Mouse (Mus musculus) layer of hippocampus, adult 2 months (tissue): ENCODE results near the gene B3gnt9. TPM values are rescaled to one million over a fixed set of nuclear protein-coding genes. Genes with fewer than 3 reads are reported as not detected.
A peak's percentile ranks its signal among the peaks of the same experiment; 100 is the strongest.

Experiments used
- DNase-seq, 2 experiments: peaks; one replicate each; pipeline ENCODE4 v3.0.0; 2022; ENCODE audit warnings: low spot score in 2 of 2
- H3K27ac ChIP-seq: fragments of 200-600 bp; 2 replicates; pipeline ENCODE4 v1.8.1; 2022
- H3K4me3 ChIP-seq: fragments of 200-600 bp; 2 replicates; pipeline ENCODE4 v1.8.1; 2022; ENCODE audit warnings: mild to moderate bottlenecking
- CTCF ChIP-seq: fragments of 200-600 bp; conservative IDR thresholded peaks from 2 replicates; pipeline ENCODE4 v1.8.1; 2022; ENCODE audit warnings: antibody characterized with exemption, mild to moderate bottlenecking, moderate library complexity
- total RNA-seq, 2 experiments: library from RNA; stranded (reverse); gene quantifications; 2 replicates each; pipeline ENCODE4 v1.2.3; 2021

B3gnt9 gene
- total RNA-seq, 2 experiments from 2014 or later: 2.9 TPM

DNA sequence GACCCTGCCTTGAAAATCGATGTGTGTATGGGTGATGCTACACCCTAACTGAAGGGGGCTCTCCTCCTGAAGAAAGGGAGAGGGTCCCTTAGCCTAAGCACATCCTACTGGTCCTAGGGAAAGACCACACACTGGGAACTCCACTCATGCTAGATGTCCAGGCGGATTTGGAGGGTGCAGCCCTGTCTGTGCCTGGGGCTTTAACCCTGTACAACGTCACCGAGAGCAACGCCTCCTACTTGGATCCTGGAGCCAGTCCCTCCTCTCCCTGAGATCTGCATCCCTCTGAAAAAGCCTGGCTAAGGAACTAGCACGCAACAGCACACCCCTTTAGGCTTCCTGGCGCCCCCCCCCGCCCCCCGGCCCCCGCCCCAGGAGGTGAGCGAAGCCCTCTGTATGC is 20.4 kb upstream of the B3gnt9 start:
- H3K4me3 ChIP-seq: peak overlapping the region; percentile 54; the same call in 1 of the 2 replicates
- TF ChIP-seq CTCF: peak; percentile 36
- no peak overlapping the region for H3K27ac ChIP-seq
- no peak for DNase-seq

DNA sequence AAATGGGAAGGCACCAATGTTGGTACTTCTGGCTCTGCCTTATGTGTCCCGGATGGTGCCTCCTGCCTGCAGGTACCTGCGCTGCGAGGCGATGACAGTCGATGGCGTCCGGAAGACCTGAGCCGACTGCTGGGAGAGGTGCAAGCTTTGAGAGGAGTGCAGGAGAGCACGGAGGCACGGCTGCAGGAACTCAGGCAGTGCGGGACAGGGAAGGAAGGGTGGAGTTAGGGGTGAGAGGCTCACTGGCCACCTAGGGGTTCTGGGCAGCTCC is 15.9 kb upstream of the B3gnt9 start:
- H3K4me3 ChIP-seq: no peak overlapping the region
- H3K27ac ChIP-seq: no peak overlapping the region
- no peak for TF ChIP-seq CTCF
- no peak for DNase-seq

DNA sequence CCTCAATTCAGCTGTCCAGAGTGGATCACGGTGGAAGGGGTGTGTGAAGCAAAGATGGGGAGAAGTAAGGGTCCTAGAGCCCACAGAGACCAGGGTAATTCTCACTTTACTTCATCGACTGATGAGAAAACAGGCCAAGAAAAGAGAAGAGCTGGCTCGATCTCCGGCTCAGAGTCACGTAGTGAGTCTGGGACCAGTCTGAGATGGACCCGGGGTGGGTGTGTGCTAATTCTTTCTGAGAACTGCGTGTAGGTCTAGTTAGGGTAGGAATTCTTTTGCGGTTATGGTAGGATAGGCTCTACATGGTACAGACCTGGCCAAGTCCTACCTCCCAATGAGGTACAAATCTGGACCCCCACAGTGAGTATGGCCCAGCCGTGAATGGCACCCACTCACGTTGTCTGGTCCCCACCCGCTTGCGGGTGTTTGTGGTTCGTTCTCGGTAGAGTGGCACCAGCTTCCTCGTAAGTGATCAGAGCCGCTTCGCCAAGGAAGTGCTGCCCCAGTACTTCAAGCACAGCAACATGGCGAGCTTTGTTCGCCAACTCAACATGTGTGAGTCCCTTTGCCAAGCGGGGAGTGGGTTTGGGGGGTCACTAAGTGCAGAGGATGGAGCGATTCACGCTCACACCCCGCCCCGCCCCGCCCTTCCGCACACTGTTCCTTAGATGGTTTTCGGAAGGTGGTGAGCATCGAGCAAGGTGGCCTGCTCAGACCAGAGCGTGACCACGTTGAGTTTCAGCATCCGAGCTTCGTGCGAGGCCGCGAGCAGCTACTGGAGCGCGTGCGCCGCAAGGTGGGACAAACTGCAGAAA is 15.4 kb upstream of the B3gnt9 start:
- Histone ChIP-seq H3K27ac (peak overlapping the region; percentile 80), H3K4me3 (peak overlapping the region; percentile 60)
- no peak for DNase-seq
- TF ChIP-seq CTCF: no peak

DNA sequence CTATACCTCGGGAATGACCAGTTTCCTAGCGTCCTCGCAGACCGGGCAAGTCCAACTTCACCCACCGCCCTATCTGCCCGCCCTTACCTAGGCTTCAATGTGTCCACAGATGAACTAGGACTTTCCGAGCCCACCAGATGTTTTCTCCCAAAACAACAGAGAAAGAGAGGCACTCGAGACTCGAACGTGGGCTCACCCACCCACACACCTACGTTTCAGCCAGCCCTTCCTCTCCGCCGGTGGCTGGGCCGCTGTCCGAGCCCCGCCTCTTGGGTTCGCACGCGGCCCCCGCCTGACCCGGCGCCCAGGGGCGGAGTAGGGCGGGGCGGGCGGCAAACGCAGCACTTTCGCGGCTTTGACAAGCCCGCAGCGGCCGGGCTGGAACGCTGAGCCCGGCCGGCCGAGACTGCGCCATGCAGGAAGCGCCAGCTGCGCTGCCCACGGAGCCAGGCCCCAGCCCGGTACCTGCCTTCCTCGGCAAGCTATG is 14.6 kb upstream of the B3gnt9 start, which contains the start of gene Hsf4:
Gene Hsf4 (plus strand): TSS at position 341 of the 487 bp plus-strand sequence.
- peak within 1 kb of the TSS; percentile 80 for H3K27ac ChIP-seq
- peak within 1 kb of the TSS; percentile 60 for H3K4me3 ChIP-seq
- TF ChIP-seq CTCF: no peak
- DNase-seq: peak in 1 of 2 experiments; percentile 41

DNA sequence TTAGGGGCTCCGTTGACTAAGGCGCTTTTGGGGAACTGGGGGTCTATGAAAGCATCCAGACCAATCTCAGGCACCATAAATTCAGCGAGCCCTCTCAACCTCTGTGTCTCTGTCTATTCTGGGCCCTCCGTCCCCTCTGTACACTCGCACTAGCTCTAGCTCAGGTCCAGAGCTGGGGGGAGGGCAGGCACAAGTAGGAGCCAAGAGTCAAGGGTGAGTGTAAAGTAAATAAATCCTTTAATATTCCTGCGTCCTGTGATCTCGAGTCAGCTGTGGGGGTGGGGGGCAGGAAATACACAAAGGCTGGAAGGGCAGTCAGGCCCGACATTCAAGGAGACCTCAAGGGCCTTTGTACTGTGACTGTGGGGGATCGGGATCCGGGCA is 14.1 kb upstream of the B3gnt9 start:
- Histone ChIP-seq H3K4me3 (peak overlapping the region; percentile 60), H3K27ac (peak overlapping the region; percentile 80)
- no peak for TF ChIP-seq CTCF
- DNase-seq: no peak

DNA sequence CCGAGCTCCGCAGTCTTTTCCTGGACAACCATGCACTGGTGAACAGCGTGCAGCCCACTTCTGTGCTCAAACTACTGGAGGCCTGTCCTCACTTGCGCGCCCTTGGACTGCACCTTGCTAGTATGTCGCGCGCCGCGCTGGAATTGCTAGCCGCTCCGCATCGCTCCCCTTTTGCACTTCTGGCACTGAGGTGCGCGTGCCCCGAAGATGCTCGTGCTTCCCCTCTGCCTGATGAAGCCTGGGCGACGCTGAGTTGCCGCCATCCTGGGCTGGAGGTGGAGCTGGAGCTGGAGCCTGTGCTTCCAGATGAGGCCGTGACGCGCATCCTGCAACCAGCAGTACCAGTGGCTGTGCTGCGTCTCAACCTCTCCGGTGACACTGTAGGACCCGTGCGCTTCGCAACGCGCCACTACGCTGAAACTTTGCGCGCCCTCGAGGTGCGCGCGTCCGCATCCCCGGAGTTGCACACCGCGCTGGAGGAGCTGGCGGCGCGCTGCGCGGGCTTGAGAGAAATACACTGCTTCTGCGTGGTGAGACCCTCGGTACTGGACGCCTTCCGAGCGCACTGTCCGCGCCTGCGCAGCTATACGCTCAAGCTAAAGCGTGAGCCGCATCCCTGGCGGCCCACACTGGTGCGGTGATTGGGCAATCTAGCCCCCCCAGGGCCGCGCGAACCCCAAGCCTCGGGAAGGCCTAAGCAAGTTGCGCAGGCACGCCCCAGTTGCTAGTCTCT is 13.6 kb upstream of the B3gnt9 start:
- DNase-seq: peak; percentile 75 to 84
- Histone ChIP-seq H3K4me3 (peak overlapping the region; percentile 60), H3K27ac (peak overlapping the region; percentile 80)
- no peak for TF ChIP-seq CTCF

DNA sequence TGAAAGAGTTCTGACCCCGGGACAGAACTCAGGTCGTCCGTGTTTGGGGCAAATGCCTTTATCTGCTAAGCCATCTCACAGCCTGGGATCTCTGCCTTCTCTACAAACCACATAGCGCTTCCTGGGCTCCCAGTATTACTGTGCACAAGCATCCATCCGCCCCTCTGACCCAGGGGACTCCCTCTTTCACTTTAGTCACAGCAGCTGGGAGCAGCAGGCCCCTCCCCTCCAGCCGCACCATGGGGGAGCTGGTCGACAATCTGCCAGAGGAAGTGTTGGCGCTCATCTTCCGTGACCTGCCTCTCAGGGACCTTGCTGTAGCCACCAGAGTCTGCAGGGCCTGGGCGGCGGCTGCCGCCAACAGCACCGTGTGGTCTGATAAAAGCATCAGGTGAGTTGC is 11.8 kb upstream of the B3gnt9 start:
- no peak for DNase-seq
- no peak overlapping the region for H3K4me3 ChIP-seq
- TF ChIP-seq CTCF: no peak
- no peak overlapping the region for H3K27ac ChIP-seq

DNA sequence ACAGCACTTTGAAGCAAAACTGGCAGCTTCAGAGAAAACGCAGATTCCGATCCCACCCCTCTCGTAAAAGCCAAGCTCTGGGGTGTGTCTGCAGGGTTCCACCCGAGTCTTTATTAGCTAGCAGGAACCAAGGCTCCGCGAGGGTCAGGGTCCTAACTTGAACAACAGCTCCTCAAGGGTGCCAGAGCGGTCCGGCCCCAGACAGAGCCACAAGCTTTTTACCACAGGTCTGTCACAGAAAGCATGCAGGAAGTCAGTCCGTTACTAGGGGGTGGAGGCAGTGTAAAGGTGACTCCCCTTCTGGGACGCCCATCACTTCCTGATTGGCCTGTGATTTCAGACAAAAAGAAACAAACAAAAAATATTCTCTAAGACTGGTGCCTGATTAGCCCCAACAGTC is 10.2 kb upstream of the B3gnt9 start:
- DNase-seq: no peak
- no peak overlapping the region for H3K27ac ChIP-seq
- no peak for TF ChIP-seq CTCF
- peak overlapping the region; percentile 71 for H3K4me3 ChIP-seq

DNA sequence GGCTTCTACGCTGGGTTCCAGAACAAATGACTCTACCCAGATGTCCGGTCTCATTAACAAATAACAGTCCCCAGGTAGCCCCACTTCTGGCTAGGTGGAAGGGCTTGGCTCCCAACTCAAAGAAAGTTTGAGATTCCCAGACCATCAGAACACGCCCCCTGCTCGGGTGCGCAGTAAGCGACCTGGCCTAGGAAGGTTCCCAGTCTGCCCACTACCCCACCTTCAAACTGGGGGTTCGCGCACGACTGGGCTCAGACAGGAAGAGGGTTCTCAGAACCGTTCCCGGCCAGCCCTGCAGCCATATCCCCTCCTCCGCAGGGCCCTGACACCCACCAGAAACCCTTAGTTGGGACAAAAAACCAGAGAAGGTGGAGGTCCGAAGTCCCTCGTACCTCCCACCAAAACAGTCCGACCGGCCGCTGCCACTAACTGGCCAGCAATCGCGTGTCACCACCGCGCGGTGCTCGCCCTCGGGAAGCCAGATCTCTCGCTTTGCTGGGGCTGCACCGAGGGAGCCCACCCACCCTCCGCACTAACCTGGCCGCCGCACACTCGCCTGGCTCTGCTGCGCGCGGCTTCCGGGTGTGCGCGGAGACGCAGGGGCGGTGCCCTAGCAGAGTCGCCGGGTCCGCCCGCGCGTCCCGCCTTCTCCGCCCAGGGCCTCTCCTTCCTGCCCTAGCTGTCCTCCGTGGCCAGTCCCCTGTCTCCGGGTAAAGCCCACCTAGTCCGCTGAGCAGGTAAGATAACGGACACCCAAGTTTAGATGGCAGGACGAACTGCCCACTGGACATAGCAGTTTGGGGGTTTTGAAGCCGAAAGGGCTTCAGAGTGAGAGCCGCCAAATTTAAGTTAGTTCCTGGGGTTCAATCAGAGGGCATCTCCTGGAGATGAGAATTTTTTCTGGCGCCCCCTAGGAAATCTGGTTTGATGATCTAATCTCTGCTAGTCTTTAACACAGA is 9.3 kb upstream of the B3gnt9 start, which contains the start of the genes Tradd and Fbxl8:
Gene Tradd (minus strand): TSS at position 586 of the 959 bp plus-strand sequence.
Gene Fbxl8 (plus strand): TSS at position 625 of the 959 bp plus-strand sequence.
- peak within 1 kb of the TSS; percentile 59; the same call in 1 of the 2 replicates for H3K27ac ChIP-seq

DNA sequence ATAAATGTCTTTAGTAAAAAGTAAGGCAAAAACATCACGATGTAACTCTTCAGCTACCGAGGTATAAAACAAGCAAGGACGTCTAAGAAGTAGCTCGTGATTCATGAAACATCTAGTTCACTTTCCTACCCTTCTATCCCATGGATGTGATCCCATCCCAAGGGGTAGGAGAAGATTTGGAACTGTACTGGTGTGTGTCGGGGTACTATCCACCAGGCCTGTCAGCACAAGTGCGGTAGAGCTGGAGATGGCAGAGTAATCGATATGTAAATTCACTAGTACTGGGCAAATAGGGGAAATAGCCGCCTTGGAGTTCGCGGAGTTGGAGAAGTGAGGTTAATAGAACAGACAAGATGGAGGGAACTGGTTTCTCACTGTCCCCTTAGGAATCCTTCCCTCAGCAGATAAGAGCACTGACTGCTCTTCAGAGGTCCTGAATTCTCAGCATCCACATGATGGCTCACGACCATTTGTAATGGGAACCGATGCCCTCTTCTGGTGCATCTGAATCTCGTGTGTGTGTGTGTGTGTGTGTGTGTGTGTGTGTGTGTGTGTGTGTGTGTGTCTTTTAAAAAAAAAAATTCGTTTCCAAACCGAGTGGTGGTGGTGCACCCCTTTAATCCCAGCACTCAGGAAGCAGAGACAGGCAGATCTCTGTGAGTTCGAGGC is 8.4 kb upstream of the B3gnt9 start:
- no peak overlapping the region for H3K27ac ChIP-seq
- DNase-seq: no peak
- no peak for TF ChIP-seq CTCF
- no peak overlapping the region for H3K4me3 ChIP-seq

More for the DNA sequence above, 9.3 kb upstream of the B3gnt9 start, which contains the start of the genes Tradd and Fbxl8:
- peak within 1 kb of the TSS; percentile 71 for H3K4me3 ChIP-seq
- DNase-seq: no peak
- TF ChIP-seq CTCF: peak; percentile 32

DNA sequence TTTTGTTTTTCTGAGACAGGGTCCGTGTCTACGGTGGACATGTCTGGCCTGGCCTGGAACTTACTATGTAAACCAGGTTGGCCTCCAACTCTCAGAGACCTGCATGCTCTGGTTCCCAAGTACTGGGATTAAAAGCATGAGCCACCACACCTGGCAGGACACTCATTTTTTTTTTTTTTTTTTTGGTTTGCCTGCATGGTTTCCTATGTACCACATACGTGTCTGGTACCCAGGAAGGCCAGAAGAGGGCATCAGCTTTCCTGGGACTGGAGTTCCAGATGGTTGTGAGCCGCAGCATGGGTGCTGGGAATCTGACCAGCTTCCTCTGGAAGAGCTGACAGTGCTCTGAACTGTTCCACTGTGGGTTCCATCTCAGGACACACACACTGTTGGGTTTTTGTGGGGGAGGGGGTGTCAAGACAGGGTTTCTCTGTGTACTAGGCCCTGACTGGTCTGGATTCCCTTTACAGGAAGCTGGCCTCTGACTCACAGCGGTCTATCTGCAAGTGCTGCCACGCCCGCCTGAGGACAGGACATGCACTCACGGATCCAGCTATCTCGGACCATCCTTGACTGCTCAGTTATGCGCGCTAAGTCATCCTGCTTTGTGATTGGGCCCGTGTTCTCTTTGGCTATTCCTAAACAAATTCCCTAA is 6.5 kb upstream of the B3gnt9 start:
- Histone ChIP-seq H3K27ac (no peak overlapping the region), H3K4me3 (no peak overlapping the region)
- DNase-seq: no peak
- no peak for TF ChIP-seq CTCF
